Mouse (Mus musculus) naive thymus-derived CD4-positive, alpha-beta T cell, adult 2 months (primary cell): Measurements from ENCODE around the gene Usp2.
A peak's percentile ranks its signal among the peaks of the same experiment; 100 is the strongest.

Source experiments
- DNase-seq: peaks from one replicate; pipeline ENCODE4 v3.0.0-alpha.2; 2011; ENCODE audit warnings: low read depth

Gene Usp2

DNA sequence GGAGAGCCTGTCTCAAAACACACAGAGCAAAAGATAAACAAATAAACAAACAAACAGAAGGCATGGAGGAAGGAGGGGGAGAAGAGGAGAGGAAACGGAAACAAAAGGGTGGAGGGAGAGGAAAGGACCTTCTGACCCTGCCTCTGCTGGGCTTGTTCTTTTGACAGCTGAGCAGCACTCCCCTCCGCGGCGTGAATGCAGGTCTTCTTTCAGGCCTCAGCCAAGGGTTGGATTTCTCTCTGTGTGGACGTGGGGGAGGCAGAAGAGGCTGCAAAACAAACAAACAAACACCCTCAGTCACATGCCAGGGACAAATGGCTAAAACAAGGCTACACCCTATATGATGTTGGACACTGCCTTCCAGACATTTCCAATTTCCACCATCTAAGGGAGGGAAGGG, 58.2 kb downstream of the Usp2 start:
- no peak for DNase-seq

DNA sequence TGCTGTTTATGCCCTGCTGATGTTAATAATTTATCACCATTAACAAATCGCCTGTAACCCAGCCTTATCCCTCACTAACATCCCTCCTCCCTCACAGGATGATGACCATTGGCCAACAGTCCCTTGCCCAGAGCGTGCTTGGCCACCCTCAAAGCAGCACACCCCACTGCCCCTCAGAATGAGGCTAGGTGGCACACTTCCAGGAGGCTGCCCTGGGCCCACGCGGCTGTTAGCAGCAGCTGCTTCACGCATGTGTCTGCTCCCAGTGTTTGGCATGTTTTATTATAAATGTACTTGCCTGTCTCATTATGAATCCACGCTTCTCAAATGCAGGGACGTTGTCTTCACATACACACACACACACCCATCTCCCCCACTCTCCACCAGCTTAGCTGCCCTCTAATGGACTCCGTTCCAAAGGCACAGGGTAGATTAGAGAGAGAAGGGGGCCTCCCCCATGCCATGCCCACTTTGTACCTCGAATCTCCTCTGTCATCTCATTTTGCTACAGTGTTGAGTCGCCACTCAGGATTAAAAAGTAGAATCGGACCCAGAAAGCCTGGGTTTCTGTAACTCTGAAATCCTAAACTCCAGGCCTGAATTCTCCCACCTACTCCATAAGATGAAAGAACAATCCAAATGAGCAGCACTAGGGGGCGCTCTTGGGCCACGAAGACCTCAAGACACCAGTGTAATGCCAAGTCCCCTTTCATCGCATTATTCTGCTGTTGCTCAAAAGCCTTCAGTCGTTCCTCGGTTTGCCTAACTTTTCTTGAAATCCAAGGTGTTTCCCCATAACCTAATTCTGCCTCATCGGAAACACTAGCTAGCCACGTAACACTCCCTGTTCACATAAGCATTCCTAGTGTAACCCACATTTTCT, 59.0 kb downstream of the Usp2 start:
- peak; percentile 93 for DNase-seq

DNA sequence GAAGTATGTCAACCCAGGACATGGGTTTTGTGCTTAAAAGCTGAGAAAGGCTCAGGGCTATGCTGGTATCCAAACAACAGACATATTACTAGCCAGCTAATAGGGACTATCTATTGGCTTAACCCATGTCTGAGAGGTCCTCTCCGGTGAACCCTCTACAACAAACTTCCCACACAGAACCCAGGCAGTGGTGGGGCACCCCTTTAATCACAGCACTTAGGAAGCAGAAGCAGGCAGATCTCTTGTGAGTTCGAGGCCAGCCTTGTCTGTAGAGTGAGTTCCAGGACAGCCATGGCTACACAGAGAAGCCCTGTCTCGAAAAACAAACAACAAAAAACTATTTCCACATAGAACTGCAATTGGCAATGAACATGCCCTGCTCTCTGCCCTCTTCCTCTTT, 59.9 kb downstream of the Usp2 start:
- no peak for DNase-seq

DNA sequence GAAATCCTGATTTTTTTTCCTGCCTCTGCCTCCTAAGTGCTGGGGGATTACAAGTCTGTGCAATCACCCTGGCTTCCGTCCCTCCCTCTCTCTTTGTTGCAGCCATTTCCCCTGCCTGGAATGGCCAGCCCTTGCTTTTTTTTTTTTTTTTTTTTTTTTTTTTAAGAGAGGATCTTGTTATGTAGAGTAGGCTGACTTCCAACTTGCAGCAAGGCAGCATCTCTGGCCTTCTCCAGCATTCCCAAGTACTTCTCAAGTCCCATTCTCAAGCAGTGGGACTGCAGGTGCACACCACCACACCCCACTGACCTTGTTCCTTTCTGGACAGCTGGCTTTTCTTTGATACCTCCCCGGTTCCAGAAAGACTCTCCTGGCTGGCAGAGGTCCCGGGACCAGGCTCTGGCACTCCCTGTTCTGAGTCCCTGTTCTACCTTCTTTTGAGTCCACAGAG, 60.6 kb downstream of the Usp2 start:
- DNase-seq: no peak

DNA sequence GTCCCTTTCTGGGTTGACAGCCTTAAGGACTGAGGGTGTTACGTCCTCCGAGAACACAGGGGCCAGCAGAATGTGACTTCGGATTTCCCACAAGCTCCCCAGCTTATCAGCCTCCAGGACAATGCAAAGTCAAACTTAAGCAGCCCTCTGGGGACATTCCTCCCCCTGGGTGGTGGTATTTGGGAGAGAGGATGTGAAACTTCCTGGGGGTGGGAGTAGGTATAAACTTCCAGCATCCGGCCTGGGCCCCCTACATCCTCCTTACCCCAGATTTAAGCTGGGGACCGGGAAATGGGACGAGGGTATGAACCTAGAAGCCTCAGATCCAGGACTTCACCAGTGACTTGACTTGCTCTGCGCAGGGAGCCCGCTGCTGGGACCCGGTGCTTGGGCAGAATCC, 62.8 kb downstream of the Usp2 start:
- no peak for DNase-seq

DNA sequence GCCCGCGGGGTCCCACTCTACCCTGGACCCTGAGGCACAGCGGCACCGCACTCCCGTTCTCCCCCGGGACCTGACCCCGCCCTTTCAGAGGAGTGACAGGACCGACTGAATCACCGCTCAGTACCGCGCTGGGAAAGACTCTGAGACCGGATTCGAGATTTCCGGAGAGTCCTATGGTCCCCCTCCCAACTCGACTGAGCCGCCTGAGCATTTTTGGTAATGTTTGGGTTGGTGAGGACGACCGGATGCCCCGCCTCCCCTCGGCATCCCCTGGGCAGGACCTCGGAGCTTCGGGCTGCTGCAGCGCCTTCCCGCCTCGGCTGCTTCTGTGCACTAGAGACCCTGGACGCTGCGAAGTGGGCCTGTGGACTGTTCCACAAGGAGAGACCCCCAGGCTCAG, 63.2 kb downstream of the Usp2 start:
- peak; percentile 87 for DNase-seq

DNA sequence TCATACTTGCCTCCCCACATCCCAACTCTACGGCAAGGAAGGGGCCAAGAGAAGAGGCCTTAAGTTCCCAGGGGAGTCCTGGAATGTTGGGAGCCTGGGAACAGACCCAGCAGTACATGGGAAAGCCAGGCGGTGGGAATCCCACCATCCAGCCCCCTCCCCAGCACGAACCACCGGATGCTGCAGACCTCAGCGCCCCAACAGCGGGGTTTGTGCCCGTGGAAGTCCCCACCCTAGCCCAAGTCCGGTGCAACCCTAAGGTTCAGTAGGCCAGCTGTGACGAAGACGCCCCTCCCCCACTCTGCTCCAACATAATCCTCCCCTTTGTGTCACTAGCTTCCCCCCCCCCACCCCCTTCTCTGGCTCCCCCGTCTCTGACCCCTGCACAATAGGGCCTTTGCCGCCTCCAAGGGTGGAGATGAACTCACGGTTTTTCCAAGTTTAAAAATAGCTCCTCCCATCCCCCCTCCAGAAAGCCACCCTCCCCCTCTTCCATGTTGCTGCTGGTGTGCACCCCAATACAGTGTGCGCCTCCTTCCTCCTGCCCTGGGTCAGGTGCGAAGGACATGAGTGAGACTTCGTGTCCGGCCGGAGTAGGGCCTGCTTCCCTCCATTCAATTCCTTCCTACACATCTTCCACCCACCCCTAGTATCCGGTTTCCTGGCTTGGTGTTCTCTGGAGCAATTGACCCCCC, 63.9 kb downstream of the Usp2 start:
- peak; percentile 50 for DNase-seq

DNA sequence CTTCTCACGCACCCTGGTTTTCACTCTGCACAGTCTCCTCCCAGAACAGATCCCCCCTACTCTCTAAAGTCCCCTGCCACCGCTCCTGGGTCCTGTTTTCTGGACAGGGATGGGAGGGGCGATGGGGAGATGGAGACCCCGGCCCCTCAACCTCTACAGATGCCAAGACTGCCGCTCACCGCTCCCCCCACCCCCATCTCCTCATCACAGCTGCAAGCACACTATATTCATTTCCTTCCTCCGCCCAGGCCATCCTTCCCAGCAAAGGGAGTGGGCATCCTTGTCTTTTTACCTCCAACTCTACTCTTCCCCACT, 64.4 kb downstream of the Usp2 start:
- DNase-seq: no peak

DNA sequence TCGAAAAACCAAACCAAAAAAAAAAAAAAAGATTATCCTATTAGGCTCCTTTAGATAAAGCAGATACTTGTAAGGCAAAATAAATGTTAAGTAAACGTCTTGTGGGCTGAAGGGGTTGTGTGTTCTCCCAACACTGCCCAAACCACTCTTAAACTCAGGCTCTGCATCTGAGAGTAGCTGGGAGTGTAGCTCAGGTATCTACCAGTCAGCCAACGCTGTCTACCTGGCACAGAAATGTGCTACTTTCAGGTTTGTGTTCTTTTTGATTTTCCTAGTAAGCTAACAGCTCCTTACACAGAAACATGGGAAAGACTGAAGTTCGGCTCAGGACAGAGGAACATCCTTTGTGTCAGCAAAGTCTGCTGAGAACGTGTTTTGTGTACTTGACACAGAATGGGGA, 65.4 kb downstream of the Usp2 start:
- no peak for DNase-seq

DNA sequence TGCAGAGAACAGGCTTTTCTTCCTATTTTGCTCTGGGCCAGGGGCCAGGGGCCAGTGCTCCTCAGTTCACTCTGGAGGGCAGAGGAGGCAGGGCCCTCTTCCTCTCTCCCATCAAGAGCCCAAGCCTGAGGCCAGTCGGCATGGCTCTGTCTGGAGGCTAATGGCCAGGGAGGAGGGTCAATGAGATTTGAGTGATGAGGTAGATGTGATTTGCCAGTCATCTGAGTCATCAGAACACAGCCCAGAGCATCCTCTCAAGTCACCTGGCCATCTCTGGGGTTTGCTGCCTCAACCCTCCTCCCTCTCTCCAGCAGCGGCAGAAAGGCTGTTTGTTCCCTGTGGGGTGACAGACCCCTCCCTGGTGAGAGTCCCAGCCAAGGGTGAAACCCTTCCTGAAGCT, 66.5 kb downstream of the Usp2 start:
- no peak for DNase-seq

DNA sequence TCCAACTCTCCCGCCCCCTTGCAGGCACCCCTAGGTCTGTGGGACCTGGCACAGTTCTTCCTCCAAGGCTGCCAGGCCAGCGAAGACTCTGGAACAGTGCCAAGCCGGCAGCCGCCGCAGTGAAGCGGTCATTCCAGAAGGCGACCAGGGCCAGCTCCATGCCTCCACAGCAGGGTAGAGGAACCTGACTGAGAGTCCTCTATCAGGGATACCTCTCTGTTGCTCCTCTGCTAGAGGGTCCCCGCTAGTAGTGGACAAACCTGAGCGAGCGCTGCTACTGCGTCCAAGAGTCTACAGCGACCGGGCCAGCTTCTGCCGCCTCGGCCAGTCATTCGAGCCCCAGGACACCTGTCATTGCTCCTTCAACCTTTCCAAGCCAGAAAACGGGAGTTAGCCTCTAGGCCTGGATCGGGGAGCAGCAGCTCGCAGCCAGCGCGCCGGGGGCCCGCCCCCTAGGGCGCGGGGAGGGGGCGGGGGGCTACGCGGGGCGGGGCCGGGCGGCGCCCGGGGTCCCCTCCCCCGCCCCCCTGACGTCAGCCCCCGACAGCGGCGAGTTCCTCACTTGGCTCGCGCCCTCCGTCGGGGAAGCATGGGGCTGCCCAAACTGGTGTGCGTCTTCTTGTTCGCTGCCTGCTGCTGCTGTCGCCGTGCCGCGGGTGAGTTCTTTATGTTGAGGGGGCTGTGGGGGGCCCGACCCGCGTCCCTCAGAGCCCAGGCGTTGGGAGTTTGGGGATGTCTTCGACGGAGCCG, 67.5 kb downstream of the Usp2 start, which contains the start of gene Mcam:
Gene Mcam, plus strand, starts transcription at position 369 of the 750 bp plus-strand sequence.
- no peak for DNase-seq

DNA sequence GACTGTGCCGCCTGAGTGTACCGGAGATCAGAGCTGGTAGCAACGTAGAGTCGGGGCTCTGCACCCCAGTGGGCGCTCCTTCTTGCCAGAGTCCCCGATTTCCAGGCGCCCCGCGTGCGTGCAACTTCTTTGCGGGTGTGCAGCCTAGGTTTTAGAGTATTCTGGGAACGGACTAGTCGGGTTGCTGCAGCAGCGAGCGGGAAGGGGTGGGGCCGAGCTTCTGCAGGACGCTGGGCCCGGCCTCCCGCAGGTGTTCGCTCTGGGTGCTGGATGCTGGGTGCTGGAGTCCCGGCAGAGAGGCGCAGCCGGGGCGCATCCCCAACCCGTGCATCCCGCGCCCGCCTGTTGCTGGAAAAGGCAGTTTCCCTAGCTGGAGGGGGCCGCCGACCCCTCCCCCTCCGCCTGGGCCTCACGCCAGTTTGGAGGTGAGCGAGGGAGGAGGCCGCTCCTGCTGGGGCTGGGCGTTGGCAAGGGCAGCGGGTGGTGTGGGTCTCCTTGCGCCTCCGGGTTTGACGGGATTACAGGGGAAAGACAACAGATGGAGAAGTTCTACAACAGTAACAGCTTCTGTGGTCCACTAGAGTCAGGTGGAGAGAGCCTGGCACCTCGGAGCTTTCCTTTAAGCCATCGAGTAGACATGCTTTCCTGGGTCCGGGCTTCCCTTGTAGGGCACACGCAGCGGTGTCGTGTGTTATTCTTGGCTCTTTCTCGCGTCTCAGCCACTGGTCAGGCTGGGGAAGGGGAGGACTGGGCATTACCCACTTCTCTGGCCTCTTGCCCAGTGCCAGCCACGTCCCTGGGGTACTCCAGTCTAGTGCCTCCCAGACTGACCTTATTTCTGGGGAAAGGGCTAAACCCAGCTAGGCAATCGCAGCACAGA, 68.3 kb downstream of the Usp2 start:
- DNase-seq: peak; percentile 54

DNA sequence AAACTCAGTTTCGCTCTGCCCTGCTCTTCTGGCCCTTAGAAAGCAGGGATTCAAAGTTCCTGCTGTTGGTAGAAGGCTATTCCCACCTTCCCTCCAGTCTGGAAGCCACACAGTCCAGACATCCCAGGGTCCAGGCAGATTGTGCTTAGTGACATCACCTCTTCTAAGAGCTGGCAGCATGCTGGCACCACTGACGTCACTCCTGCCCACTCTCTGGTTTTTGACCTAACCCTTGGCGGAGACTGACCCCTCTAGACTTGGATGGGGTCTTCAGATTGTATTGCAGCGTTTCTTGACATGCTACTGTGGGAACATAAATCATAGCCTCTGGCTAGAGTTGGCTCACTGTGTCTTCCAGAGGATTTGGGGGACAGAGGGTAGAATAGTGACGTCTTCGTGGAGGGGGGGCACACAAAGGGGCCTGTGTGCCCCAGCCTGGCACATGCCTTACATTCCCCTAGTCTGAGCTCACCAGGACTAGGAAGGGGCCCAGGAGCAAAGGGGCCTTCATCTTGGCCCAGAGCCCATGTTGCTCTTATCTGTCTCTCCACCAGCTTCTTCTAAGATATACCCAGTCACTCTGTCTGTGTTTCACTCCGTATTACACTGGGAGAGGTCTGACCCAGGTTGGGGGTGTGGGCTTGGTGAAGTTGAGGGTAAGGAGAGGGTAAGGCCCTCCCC, 69.0 kb downstream of the Usp2 start:
- DNase-seq: no peak

DNA sequence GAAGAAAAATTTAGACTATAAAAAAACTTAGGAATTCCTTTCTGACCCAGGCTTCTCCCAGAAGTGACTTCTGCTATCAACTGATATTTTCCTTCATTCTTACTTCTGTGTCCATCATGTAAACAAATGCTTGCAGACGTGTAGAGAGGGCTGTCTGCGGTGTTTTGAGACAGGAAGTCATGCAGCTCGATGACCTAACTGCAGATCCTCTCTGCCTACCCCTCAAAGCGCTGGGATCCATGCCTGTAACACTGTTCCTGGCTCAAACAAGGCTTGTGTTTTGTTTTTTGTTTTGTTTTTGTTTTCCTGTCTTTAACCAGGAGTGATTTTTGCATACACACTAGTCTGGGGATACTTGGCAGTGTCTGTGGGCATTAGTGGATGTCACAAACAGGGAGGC, 71.0 kb downstream of the Usp2 start:
- no peak for DNase-seq

DNA sequence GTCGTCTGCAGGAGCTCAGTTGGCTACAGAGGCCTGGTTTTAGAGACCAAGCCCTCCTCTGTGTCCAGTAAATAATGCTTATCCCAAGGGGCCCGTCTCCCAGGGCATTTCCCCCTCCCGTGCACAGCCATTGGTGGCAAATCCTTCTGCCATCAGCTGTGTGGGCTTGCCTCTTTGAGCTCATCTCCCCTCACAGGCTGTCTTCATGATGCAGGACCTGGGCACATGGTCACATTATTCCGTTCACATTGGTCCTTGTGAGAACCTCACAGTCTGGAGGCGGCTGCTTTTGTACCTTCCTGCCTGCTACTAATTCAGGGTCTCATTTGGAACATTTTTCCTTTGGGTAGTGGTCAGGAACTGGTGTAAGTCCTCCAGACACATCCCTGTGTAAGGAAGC, 75.1 kb downstream of the Usp2 start:
- DNase-seq: no peak

DNA sequence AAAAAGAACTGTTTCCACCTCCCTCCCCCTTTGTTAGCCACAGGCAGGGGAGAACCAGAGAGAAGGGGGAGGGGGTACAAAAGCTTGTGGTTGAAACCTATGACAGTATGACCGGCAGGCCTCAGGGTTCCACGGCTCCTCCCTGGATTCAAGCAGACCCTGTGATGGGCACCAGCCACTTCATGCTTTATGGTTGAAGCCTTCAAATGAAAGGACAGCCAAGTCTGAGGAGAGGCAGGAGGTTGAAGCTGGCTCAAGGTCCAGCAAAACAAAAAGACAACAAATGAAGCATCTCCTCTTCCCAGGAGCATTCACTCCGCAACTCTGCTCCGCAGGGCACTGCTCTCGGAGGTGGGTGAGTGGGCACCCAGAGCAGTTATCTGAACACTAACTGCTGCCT, 76.6 kb downstream of the Usp2 start:
- no peak for DNase-seq

DNA sequence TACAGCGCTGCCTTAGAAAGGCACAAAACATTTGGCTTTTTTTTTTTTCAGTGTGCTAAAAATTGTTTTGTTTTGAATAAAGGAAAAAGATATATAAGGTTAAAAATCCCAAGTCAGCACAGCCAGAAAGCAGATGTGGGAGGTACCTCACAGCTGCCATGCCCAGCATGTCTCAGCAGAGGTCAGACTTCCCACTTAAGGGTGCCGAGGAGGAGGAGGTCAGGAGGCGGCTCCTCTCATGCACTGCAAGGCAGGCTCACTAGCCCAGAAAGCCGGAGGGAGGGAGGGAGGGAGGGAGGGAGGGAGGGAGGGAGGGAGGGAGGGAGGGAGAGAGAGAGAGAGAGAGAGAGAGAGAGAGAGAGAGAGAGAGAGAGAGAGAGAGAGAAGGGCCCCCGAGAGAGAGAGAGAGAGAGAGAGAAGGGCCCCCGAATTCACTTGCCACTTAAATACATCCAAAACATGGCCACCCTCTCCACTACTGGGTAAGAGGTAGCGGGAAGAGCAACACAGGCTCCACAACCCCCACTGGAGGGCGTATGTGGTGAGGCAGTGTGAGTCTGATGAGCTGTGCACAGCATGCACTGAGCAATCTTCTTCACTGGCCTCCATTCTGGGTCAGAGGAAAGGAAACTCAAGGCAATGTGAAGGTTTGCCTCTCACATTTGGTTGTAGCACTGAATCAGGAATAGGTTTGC, 77.3 kb downstream of the Usp2 start:
- DNase-seq: no peak

DNA sequence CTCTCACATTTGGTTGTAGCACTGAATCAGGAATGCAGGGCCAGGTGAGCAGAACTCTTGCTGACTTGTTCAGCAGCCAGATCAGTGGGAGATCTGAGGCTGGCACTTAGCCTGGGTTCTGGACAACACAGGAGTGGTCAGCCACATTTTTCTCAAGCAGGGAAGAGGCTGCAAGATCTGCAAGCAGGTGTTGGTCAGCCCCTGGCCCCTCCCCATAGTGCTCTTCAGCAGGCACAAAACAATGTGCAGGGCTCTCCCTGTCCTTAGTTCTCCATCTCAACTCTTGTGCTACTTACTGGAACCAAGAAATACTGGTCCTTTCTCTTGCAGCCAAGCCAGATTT, 77.9 kb downstream of the Usp2 start:
- DNase-seq: no peak
